Mouse (Mus musculus) forebrain, embryonic 13.5 days (tissue): ENCODE measurements around the gene Emilin1. TPM values are rescaled to one million over a fixed set of nuclear protein-coding genes. Genes with fewer than 3 reads are reported as not detected.

Experiments
- ATAC-seq: fragments of 200-750 bp; cut with Nextera tagmentation; 2 replicates; pipeline ENCODE4 v1.8.0; 2017
- H3K27ac ChIP-seq: fragments of 300-500 bp; sonication (generic); 2 replicates; pipeline ENCODE4 v1.5.1; 2015; ENCODE audit warnings: inconsistent platforms, mild to moderate bottlenecking, moderate library complexity
- H3K27me3 ChIP-seq: fragments of 300-500 bp; sonication (generic); 2 replicates; pipeline ENCODE4 v1.6.1; 2015; ENCODE audit warnings: mild to moderate bottlenecking, inconsistent platforms
- H3K36me3 ChIP-seq: fragments of 300-500 bp; sonication (generic); 2 replicates; pipeline ENCODE4 v1.6.1; 2015; ENCODE audit warnings: mild to moderate bottlenecking, inconsistent platforms; ENCODE audit not compliant: poor library complexity, severe bottlenecking
- H3K4me1 ChIP-seq: fragments of 300-500 bp; sonication (generic); 2 replicates; pipeline ENCODE4 v1.6.1; 2015; ENCODE audit warnings: inconsistent platforms
- H3K4me2 ChIP-seq: fragments of 300-500 bp; sonication (generic); 2 replicates; pipeline ENCODE4 v1.6.1; 2015; ENCODE audit warnings: inconsistent platforms, mild to moderate bottlenecking, moderate library complexity
- H3K4me3 ChIP-seq: fragments of 300-500 bp; sonication (generic); 2 replicates; pipeline ENCODE4 v1.5.1; 2015; ENCODE audit warnings: mild to moderate bottlenecking, inconsistent platforms
- H3K9ac ChIP-seq: fragments of 300-500 bp; sonication (generic); 2 replicates; pipeline ENCODE4 v1.6.1; 2015; ENCODE audit warnings: mild to moderate bottlenecking, inconsistent platforms
- H3K9me3 ChIP-seq: fragments of 300-500 bp; sonication (generic); replicated peaks from 2 replicates; pipeline ENCODE4 v1.6.1; 2016; ENCODE audit warnings: inconsistent platforms
- WGBS: fragments of 180-500 bp; shearing (Covaris S2); methylation state at CpG from one replicate; pipeline ENCODE4 v1.1.7; 2015; 5-methylcytosine and 5-hydroxymethylcytosine counted together
- polyA plus RNA-seq: library from polyadenylated mRNA; unstranded; fragments of >200 nt; fragmentation: Nextera tagmentation; extraction: Ambion mirVana; gene quantifications from 2 replicates; pipeline ENCODE4 v1.2.1, GENCODE M21; 2015

The Emilin1 gene
- polyA plus RNA-seq, result 10.3 and 15.7 TPM in 2 replicates

DNA sequence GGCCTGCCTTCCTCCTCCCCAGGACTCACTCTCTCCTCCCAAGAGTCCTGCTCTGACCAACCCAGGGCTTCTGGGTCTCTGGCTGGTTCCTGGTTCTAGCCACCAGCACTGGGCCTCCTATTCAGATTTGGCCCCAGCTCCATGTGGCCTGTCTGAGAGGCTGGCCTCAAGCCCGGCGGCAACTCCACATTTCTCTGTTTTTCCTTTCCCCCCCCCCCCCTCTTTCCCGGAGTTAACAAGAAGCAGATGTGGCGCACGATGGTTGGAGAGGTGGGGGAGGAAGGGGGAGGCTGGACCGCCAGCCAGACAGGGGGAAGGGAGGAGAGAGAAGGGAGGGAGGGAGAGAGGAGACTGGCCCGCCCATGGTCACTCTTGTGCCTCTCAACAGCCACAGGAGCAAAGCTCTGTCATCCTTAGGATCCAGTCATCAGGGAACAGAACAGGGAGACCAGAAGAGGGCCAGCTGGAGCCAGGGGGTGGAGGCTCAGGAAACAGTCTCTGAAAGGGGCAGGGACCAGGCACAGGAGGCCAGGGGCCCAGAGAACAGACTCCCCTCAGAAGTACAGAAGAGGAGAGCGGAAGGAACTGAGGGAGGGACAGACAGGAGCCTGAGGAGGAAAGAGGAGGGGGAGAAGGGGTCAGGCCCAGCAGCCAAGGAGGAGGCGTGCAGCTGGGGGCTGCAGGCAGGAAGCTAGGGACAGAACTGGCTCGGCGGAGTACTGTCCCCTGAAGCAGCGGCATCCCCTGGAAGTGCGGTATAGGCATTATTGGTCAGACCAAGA lies at the start of gene Emilin1:
TSS of gene Emilin1 (plus strand) at position 343 of the 782 bp plus-strand sequence.
- H3K9ac ChIP-seq, result peak within 1 kb of the TSS; percentile 53
- H3K27me3 ChIP-seq, result no peaks in the 10 kb centered on the region
- 37% methylated on average over 11 of the region's 13 CpGs for WGBS
- no peak for ATAC-seq
- H3K4me1 ChIP-seq, result peaks cover 42% of the 10 kb centered on the region
- peak within 1 kb of the TSS; percentile 70 for H3K27ac ChIP-seq
- no peak within 1 kb of the TSS for H3K4me3 ChIP-seq
- H3K9me3 ChIP-seq, result no peaks in the 10 kb centered on the region
- H3K4me2 ChIP-seq, result peak within 1 kb of the TSS; percentile 32
- no peaks in the 10 kb centered on the region for H3K36me3 ChIP-seq

GRCm38 (mm10) chr5:30863852-30864251 lies 49.4 kb upstream of the Emilin1 start:
- Histone ChIP-seq H3K36me3 (peaks cover 54% of the 10 kb centered on the region), H3K9ac (no peak overlapping the region), H3K4me3 (no peak overlapping the region), H3K4me2 (no peak overlapping the region), H3K9me3 (no peaks in the 10 kb centered on the region), H3K27ac (no peak overlapping the region), H3K27me3 (no peaks in the 10 kb centered on the region), H3K4me1 (peaks cover under 1% of the 10 kb centered on the region; the same call in 1 of the 2 replicates)
- 38% methylated on average over 4 of the region's 4 CpGs for WGBS
- ATAC-seq, result no peak

DNA sequence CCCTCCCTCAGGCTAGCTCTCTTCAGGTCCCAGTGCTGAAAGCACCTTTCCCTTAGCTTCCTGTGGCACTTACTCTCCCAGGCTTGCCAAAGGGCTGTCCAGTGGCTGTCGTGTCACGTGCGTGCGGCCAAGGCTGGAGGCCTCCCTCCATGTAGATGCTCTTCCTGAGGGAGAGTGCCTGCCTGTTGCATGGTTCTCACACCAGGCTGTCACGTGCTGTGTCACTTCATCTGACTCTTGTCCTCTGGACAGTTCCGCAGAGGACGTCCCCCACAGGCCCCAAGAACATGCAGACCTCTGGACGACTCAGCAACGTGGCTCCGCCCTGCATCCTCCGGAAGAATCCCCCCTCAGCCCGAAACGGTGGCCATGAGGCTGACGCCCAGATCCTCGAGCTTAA lies 48.9 kb upstream of the Emilin1 start:
- no peak overlapping the region for H3K27ac ChIP-seq
- H3K4me1 ChIP-seq, result peaks cover 4% of the 10 kb centered on the region; the same call in 1 of the 2 replicates
- no peaks in the 10 kb centered on the region for H3K9me3 ChIP-seq
- H3K4me2 ChIP-seq, result no peak overlapping the region
- H3K27me3 ChIP-seq, result no peaks in the 10 kb centered on the region
- H3K4me3 ChIP-seq, result no peak overlapping the region
- ATAC-seq, result no peak
- H3K36me3 ChIP-seq, result peaks cover 54% of the 10 kb centered on the region
- 54% methylated on average over 15 of the region's 15 CpGs for WGBS
- no peak overlapping the region for H3K9ac ChIP-seq

GRCm38 (mm10) chr5:30866871-30867270 lies 46.3 kb upstream of the Emilin1 start:
- peaks cover 60% of the 10 kb centered on the region for H3K36me3 ChIP-seq
- H3K4me1 ChIP-seq, result peaks cover 19% of the 10 kb centered on the region
- no peak overlapping the region for H3K27ac ChIP-seq
- no peak for ATAC-seq
- no peaks in the 10 kb centered on the region for H3K27me3 ChIP-seq
- H3K9me3 ChIP-seq, result no peaks in the 10 kb centered on the region
- no peak overlapping the region for H3K4me2 ChIP-seq
- WGBS, result 88% methylated on average over 3 of the region's 3 CpGs
- H3K9ac ChIP-seq, result no peak overlapping the region
- H3K4me3 ChIP-seq, result no peak overlapping the region

GRCm38 (mm10) chr5:30867712-30868111 lies 45.5 kb upstream of the Emilin1 start, which contains the start of gene Tmem214:
Tmem214 (plus strand) TSS chr5:30868012.
- Histone ChIP-seq H3K27ac (no peak within 1 kb of the TSS), H3K9me3 (no peaks in the 10 kb centered on the region), H3K27me3 (no peaks in the 10 kb centered on the region), H3K4me1 (peaks cover 19% of the 10 kb centered on the region), H3K36me3 (peaks cover 61% of the 10 kb centered on the region), H3K4me2 (peak within 1 kb of the TSS; percentile 91; the same call in 1 of the 2 replicates), H3K4me3 (no peak within 1 kb of the TSS), H3K9ac (no peak within 1 kb of the TSS)
- 96% methylated on average over 3 of the region's 3 CpGs for WGBS
- ATAC-seq, result no peak

- H3K4me1 ChIP-seq, result peaks cover 19% of the 10 kb centered on the region
- 21% methylated on average over 9 of the region's 9 CpGs for WGBS
- H3K27me3 ChIP-seq, result no peaks in the 10 kb centered on the region
- H3K27ac ChIP-seq, result 0 out of 2 replicates have a peak overlapping the region, but pooled peaks have one; percentile 25
- H3K4me3 ChIP-seq, result peak overlapping the region; percentile 86
- H3K9me3 ChIP-seq, result no peaks in the 10 kb centered on the region
- peaks cover 62% of the 10 kb centered on the region for H3K36me3 ChIP-seq
- H3K4me2 ChIP-seq, result peak overlapping the region; percentile 91
- H3K9ac ChIP-seq, result peak overlapping the region; percentile 89
- ATAC-seq, result peak; percentile 46
These were observed 44.2 kb upstream of the Emilin1 start for GRCm38 (mm10) chr5:30868981-30869380.

- Histone ChIP-seq H3K27me3 (no peaks in the 10 kb centered on the region), H3K36me3 (peaks cover 63% of the 10 kb centered on the region), H3K9me3 (no peaks in the 10 kb centered on the region), H3K27ac (0 out of 2 replicates have a peak overlapping the region, but pooled peaks have one; percentile 25), H3K4me3 (peak overlapping the region; percentile 86), H3K9ac (peak overlapping the region; percentile 89), H3K4me2 (peak overlapping the region; percentile 91), H3K4me1 (peaks cover 19% of the 10 kb centered on the region)
- peak; percentile 96 for ATAC-seq
- WGBS, result under 1% methylated on average over 53 of the region's 63 CpGs
These were observed 43.6 kb upstream of the Emilin1 start for GRCm38 (mm10) chr5:30869405-30870130.

- H3K4me3 ChIP-seq, result peak overlapping the region; percentile 86
- WGBS, result 24% methylated on average over 2 of the region's 2 CpGs
- H3K9me3 ChIP-seq, result no peaks in the 10 kb centered on the region
- peaks cover 19% of the 10 kb centered on the region for H3K4me1 ChIP-seq
- no peak for ATAC-seq
- H3K27ac ChIP-seq, result no peak overlapping the region
- peak overlapping the region; percentile 89 for H3K9ac ChIP-seq
- no peaks in the 10 kb centered on the region for H3K27me3 ChIP-seq
- peak overlapping the region; percentile 91 for H3K4me2 ChIP-seq
- peaks cover 63% of the 10 kb centered on the region for H3K36me3 ChIP-seq
These were observed 43.1 kb upstream of the Emilin1 start for GRCm38 (mm10) chr5:30870131-30870406.

- no peak for ATAC-seq
- Histone ChIP-seq H3K9ac (no peak overlapping the region), H3K4me2 (no peak overlapping the region), H3K9me3 (no peaks in the 10 kb centered on the region), H3K4me1 (peaks cover 19% of the 10 kb centered on the region), H3K36me3 (peaks cover 65% of the 10 kb centered on the region), H3K27me3 (no peaks in the 10 kb centered on the region), H3K4me3 (no peak overlapping the region), H3K27ac (no peak overlapping the region)
- WGBS, result 91% methylated on average over 9 of the region's 9 CpGs
These were observed 40.6 kb upstream of the Emilin1 start for GRCm38 (mm10) chr5:30872574-30872973.

- Histone ChIP-seq H3K36me3 (peaks cover 70% of the 10 kb centered on the region), H3K4me3 (no peak overlapping the region), H3K9me3 (no peaks in the 10 kb centered on the region), H3K4me1 (peaks cover 15% of the 10 kb centered on the region), H3K4me2 (no peak overlapping the region), H3K27ac (no peak overlapping the region), H3K27me3 (no peaks in the 10 kb centered on the region), H3K9ac (no peak overlapping the region)
- WGBS, result 91% methylated on average over 7 of the region's 7 CpGs
- no peak for ATAC-seq
These were observed 38.8 kb upstream of the Emilin1 start for GRCm38 (mm10) chr5:30874365-30874764.

GRCm38 (mm10) chr5:30878616-30879015 lies 34.6 kb upstream of the Emilin1 start:
- Histone ChIP-seq H3K9me3 (no peaks in the 10 kb centered on the region), H3K36me3 (peaks cover 44% of the 10 kb centered on the region), H3K27ac (no peak overlapping the region), H3K27me3 (no peaks in the 10 kb centered on the region), H3K9ac (no peak overlapping the region), H3K4me2 (no peak overlapping the region), H3K4me1 (no peaks in the 10 kb centered on the region), H3K4me3 (no peak overlapping the region)
- peak; percentile 44; the same call in 1 of the 2 replicates for ATAC-seq
- WGBS, result 59% methylated on average over 6 of the region's 6 CpGs

GRCm38 (mm10) chr5:30879347-30879943 lies 33.8 kb upstream of the Emilin1 start:
- 80% methylated on average over 5 of the region's 5 CpGs for WGBS

More at GRCm38 (mm10) chr5:30879347-30879943, 33.8 kb upstream of the Emilin1 start:
- no peak overlapping the region for H3K27ac ChIP-seq
- no peaks in the 10 kb centered on the region for H3K9me3 ChIP-seq
- no peaks in the 10 kb centered on the region for H3K27me3 ChIP-seq
- peak; percentile 66; the same call in 1 of the 2 replicates for ATAC-seq
- no peak overlapping the region for H3K4me3 ChIP-seq
- H3K4me1 ChIP-seq, result no peaks in the 10 kb centered on the region
- H3K9ac ChIP-seq, result no peak overlapping the region
- peaks cover 36% of the 10 kb centered on the region for H3K36me3 ChIP-seq
- no peak overlapping the region for H3K4me2 ChIP-seq
